Mouse (Mus musculus): ENCODE results near the gene Trim67. TPM values are rescaled to one million over a fixed set of nuclear protein-coding genes. Genes with fewer than 3 reads are reported as not detected.

The Trim67 gene
- polyA plus RNA-seq, 1 experiment from 2014 or later: 0.35 TPM

- Histone ChIP-seq H3K4me1 (0 out of 2 replicates have a peak, but pooled peaks cover 8% of the 10 kb centered on the region), H3K27me3 (ENCODE audit: poor library complexity, severe bottlenecking) (no peaks in the 10 kb centered on the region), H3K9me3 (no peaks in the 10 kb centered on the region), H3K4me3 (no peak overlapping the region), H3K27ac (no peak overlapping the region), H3K36me3 (replicated peaks) (peaks cover 74% of the 10 kb centered on the region)
- DNase-seq (ENCODE audit: extremely low spot score, low spot score): no peak
- 90% methylated on average over 7 of the region's 7 CpGs for WGBS
These were observed 78.6 kb downstream of the Trim67 start for GRCm38 (mm10) chr8:124871474-124871873.

GRCm38 (mm10) chr8:124872081-124872480 is 79.2 kb downstream of the Trim67 start:
- no peak overlapping the region for H3K4me3 ChIP-seq
- H3K9me3 ChIP-seq: no peaks in the 10 kb centered on the region
- H3K4me1 ChIP-seq: 0 out of 2 replicates have a peak, but pooled peaks cover 8% of the 10 kb centered on the region
- no peaks in the 10 kb centered on the region for H3K27me3 ChIP-seq (ENCODE audit: poor library complexity, severe bottlenecking)
- DNase-seq (ENCODE audit: extremely low spot score, low spot score): no peak
- H3K36me3 ChIP-seq (replicated peaks): peaks cover 74% of the 10 kb centered on the region
- H3K27ac ChIP-seq: no peak overlapping the region
- WGBS: 95% methylated on average over 7 of the region's 7 CpGs

- WGBS: 95% methylated on average over 5 of the region's 5 CpGs
These were observed 79.8 kb downstream of the Trim67 start for GRCm38 (mm10) chr8:124872690-124873089.

GRCm38 (mm10) chr8:124878141-124878540 is 85.2 kb downstream of the Trim67 start:
- DNase-seq (ENCODE audit: extremely low spot score, low spot score): no peak
- no peaks in the 10 kb centered on the region for H3K27me3 ChIP-seq (ENCODE audit: poor library complexity, severe bottlenecking)
- H3K9me3 ChIP-seq: no peaks in the 10 kb centered on the region
- H3K36me3 ChIP-seq (replicated peaks): peaks cover 99% of the 10 kb centered on the region
- no peak overlapping the region for H3K4me3 ChIP-seq
- 96% methylated on average over 5 of the region's 5 CpGs for WGBS
- no peak overlapping the region for H3K27ac ChIP-seq
- no peaks in the 10 kb centered on the region for H3K4me1 ChIP-seq

More at GRCm38 (mm10) chr8:124872690-124873089, 79.8 kb downstream of the Trim67 start:
- no peaks in the 10 kb centered on the region for H3K27me3 ChIP-seq (ENCODE audit: poor library complexity, severe bottlenecking)
- peaks cover 74% of the 10 kb centered on the region for H3K36me3 ChIP-seq (replicated peaks)
- H3K9me3 ChIP-seq: no peaks in the 10 kb centered on the region
- H3K4me1 ChIP-seq: 0 out of 2 replicates have a peak, but pooled peaks cover 8% of the 10 kb centered on the region
- no peak for DNase-seq (ENCODE audit: extremely low spot score, low spot score)
- no peak overlapping the region for H3K4me3 ChIP-seq
- H3K27ac ChIP-seq: no peak overlapping the region

GRCm38 (mm10) chr8:124878946-124879526 is 86.1 kb downstream of the Trim67 start:
- Histone ChIP-seq H3K27me3 (ENCODE audit: poor library complexity, severe bottlenecking) (no peaks in the 10 kb centered on the region), H3K9me3 (no peaks in the 10 kb centered on the region), H3K4me1 (no peaks in the 10 kb centered on the region), H3K27ac (no peak overlapping the region), H3K4me3 (no peak overlapping the region), H3K36me3 (replicated peaks) (peaks cover 99% of the 10 kb centered on the region)
- no peak for DNase-seq (ENCODE audit: extremely low spot score, low spot score)
- WGBS: 93% methylated on average over 10 of the region's 10 CpGs

Other genes with a start within 250 kb of the Trim67 start
- gene Agt, start 223.4 kb upstream of the Trim67 start, polyA plus RNA-seq (2016; fragmentation: Nextera tagmentation; extraction: Ambion mirVana): not detected in 2 replicates
- gene Capn9, start 217.0 kb upstream of the Trim67 start, polyA plus RNA-seq (2016; fragmentation: Nextera tagmentation; extraction: Ambion mirVana): not detected in 2 replicates
- gene 2310022B05Rik, start 129.7 kb upstream of the Trim67 start, polyA plus RNA-seq (2016; fragmentation: Nextera tagmentation; extraction: Ambion mirVana): 17.9 and 18.2 TPM in 2 replicates
- 50.1 and 51.8 TPM in 2 replicates for gene Ttc13, start 71.1 kb upstream of the Trim67 start, polyA plus RNA-seq (2016; fragmentation: Nextera tagmentation; extraction: Ambion mirVana)
- 32.6 and 40.3 TPM in 2 replicates for gene Arv1, start 71.0 kb upstream of the Trim67 start, polyA plus RNA-seq (2016; fragmentation: Nextera tagmentation; extraction: Ambion mirVana)
- 1.8 and 2.3 TPM in 2 replicates for gene Fam89a, start 41.3 kb upstream of the Trim67 start, polyA plus RNA-seq (2016; fragmentation: Nextera tagmentation; extraction: Ambion mirVana)
- 156 and 157 TPM in 2 replicates for gene Gnpat, start 69.9 kb downstream of the Trim67 start, polyA plus RNA-seq (2016; fragmentation: Nextera tagmentation; extraction: Ambion mirVana)
- gene 2810004N23Rik, start 70.0 kb downstream of the Trim67 start, polyA plus RNA-seq (2016; fragmentation: Nextera tagmentation; extraction: Ambion mirVana): 81.0 and 83.7 TPM in 2 replicates
- 8.3 and 8.5 TPM in 2 replicates for gene Exoc8, start 104.6 kb downstream of the Trim67 start, polyA plus RNA-seq (2016; fragmentation: Nextera tagmentation; extraction: Ambion mirVana)
- 8.8 and 10.0 TPM in 2 replicates for gene Sprtn, start 104.8 kb downstream of the Trim67 start, polyA plus RNA-seq (2016; fragmentation: Nextera tagmentation; extraction: Ambion mirVana)
- gene Egln1, start 156.2 kb downstream of the Trim67 start, polyA plus RNA-seq (2016; fragmentation: Nextera tagmentation; extraction: Ambion mirVana): 12.8 and 13.3 TPM in 2 replicates
- gene Tsnax, start 219.9 kb downstream of the Trim67 start, polyA plus RNA-seq (2016; fragmentation: Nextera tagmentation; extraction: Ambion mirVana): 125 and 133 TPM in 2 replicates